Mouse (Mus musculus): Measurements from ENCODE around the gene Cnnm3. TPM values are rescaled to one million over a fixed set of nuclear protein-coding genes. Genes with fewer than 3 reads are reported as not detected.
"Not testable (repeated sequence)": the region's sequence is repeated elsewhere in the genome, so short reads cannot be mapped to it uniquely, and the experiment has no call there.

The Cnnm3 gene
- polyA plus RNA-seq, 3 experiments from 2014 or later, result 3.1 to 9.2 (median 6.7) TPM

DNA sequence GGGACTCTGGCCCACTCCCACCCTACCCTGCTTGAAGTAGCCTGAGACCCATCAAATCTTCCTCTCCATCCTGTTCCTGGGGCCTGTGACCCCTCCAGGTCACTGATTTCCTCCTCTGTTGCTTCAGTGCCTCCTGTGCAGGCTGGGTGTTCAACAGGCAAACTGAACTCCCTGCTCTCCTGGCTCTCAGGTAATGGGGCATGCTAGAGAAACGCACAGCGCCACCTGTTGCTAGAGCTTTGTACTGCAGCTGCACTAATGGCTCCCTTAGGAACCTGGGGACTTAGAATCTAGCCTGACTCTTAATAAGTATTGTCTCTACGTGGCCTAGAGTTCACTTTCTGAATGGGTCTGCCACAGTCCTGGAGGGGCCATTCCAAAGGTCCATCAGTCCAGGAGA lies 10.4 kb upstream of the Cnnm3 start:
- ATAC-seq, result peak; percentile 74

DNA sequence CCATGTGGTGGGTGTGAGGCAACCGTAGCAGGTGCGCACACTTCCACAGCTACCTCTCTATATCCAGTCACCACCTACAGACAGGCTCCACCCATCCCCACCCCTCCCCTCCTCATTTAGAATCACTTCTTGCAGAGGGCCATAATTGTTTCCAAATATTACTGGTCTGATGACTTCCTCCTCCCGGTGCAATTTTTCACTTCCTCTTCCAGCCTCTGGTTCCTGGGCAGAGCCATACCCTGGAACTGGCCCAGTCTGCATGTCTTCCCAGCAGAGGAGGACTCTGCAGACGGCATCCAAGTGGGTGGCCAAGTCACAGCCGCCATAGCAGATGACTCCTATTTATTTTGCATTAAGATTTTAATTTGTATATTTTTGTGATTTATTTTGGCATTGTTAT lies 3.4 kb upstream of the Cnnm3 start:
- ATAC-seq, result no peak

DNA sequence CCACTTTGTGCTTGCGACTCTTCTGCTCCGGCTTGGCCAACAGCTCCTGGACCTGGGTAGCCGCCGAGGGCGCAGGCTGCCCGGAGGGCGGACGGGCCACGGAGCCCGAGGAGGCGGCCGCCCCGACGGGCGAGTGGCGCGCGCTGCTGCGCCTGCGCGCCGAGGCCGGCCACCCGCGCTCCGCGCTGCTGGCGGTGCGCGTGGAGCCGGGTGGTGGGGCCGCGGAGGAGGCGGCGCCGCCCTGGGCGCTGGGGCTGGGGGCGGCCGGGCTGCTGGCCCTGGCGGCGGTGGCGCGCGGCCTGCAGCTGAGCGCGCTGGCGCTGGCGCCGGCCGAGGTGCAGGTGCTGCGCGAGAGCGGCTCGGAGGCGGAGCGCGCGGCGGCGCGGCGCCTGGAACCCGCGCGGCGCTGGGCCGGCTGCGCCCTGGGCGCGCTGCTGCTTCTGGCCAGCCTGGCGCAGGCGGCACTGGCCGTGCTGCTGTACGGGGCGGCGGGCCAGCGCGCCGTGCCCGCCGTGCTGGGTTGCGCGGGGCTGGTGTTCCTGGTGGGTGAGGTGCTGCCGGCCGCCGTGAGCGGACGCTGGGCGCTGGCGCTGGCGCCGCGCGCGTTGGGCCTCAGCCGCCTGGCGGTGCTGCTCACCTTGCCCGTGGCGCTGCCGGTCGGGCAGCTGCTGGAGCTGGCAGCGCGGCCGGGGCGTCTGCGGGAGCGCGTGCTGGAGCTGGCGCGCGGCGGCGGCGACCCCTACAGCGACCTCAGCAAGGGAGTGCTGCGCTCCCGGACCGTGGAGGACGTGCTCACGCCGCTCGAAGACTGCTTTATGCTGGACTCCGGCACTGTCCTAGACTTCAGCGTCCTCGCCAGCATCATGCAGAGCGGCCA lies 660 bp downstream of the Cnnm3 start:
- ATAC-seq, result peak; percentile 18

DNA sequence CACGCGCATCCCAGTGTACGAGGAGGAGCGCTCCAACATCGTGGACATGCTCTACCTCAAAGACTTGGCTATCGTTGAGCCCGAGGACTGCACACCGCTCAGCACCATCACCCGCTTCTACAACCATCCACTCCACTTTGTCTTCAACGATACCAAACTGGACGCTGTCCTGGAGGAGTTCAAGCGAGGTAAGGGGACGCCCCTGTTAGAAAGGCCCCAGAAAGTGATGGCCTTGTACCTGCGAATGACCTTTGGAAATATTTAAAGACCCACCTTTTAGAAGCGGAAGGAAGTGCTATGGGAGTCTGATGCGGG lies 1.3 kb downstream of the Cnnm3 start:
- ATAC-seq, result no peak

DNA sequence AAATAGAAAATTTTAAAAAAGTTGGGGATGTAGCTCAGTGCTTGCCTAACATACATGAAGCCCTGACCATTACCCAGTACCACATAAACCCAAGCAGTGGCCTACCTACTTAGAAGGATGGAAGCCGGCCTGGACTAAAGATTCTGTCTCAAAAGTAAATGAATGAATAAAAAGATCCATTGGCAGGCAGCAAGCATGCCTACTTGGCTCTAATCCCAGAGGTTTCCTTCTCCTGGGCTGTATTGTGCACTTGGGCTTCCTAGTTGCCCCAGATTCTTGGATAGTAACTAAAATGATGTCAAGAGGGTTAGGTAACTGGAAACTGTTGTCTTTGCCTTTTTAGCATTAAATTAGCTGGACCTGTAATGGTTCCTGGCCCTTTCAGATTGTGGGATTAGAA lies 1.6 kb downstream of the Cnnm3 start:
- no peak for ATAC-seq

DNA sequence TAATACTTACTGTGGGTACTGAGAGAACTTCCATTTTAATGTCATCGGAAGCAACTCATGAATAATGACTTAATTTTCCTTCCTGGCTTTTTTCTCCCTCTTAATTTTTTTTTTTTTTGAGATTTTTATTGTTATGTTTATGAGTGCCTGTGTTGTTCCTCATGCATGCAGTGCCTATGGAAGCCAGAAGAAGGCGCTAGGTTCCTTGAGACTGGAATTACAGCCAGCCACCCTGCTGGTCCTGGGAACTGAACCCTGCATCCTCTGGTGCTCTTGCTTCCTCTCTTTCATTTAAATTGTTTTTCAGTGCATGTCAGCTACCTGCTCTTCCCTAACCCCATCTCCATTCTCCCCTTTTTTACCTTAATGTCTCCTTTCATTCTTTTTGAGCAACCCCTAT lies 2.1 kb downstream of the Cnnm3 start:
- no peak for ATAC-seq

DNA sequence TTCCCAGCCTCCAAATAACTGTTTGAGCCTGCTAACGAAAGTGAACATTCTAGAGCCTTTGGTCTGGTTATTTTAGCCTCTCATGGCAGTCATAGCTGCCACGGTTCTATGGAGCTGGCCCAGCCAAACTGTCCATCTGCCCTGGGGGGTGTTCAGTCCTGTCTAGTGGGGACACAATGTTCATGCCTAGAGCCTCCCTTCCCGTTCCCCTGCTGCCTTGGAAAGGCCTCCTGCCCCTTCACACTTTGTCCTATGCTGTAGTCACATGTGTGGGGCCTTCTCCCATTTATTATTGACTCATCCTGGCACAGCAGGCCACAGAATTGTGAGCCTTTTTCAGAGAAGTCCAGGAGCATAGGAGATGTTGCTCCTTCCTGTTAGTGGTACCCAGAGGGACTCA lies 6.6 kb downstream of the Cnnm3 start:
- no peak for ATAC-seq

DNA sequence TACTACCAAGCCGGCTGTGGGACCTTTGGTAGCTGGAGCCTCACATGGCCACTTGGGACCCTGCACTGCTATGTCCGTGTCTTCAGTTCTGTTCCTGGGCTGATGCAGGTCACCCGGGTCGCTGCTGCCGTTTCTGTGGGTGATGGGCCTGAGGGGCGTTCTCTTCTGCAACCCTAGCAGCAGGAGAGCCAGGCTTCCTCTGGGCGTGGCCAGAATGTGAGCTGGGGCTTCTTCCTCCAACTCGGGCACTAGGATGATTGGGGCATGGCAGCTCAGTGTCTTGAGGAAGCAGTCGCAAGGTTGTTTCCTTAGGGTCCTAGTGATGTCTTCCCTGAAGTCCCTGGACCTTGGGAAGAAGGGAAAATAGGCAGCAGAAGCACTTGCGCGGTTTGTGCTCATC lies 8.0 kb downstream of the Cnnm3 start:
- ATAC-seq, result no peak

DNA sequence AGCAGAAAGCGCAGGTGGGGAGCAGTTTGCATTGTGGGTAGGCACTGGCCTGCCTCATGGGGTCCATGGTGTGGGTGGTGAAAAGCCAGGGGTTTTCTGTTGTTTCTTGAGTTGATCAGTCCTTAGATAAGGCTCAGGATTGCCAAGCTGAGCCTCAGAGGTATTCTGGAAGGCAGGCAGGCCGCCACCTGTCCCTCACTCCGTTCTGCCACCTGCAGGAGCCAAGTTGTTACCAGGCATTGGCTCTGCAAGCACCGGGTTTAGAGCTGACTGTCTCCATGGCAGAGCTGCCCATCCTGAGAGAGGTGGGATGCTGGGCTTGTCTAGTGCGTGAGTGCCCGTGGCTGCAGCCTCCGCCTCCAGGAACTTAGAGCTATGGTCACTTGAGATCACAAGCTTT lies 10.5 kb downstream of the Cnnm3 start:
- no peak for ATAC-seq

DNA sequence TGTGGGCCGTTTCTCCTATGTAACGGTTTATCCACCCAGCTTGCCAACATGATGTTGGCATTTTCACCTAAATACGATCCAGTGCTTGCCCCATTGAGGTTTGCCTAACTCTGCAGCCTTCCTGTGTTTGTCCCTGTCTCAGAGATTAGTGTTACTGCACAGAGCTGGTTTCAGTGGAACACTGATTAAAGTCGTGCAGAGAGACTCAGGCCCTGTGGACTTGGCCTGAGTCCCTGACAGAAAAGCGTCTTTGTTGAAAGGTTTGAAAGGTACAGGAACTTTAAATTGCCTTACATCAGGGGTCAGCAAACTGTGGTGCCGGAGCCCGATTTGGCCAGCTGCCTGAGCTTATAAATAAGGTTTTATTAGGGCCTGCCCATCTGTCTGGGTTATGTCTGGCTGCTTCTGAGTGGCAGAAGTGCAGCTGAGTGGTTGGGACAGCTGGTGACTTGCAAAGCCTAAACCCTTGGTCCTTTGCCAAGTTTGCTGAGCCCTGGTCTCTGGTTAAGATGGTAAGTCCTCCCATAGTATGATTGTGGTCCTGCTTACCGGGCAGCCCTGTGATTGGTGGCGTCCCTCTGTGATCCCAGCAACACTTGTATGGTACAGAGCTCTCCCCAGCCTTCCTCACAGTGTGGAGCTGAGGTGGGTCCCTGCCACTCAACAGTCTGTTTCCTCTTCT lies 11.8 kb downstream of the Cnnm3 start:
- no peak for ATAC-seq

DNA sequence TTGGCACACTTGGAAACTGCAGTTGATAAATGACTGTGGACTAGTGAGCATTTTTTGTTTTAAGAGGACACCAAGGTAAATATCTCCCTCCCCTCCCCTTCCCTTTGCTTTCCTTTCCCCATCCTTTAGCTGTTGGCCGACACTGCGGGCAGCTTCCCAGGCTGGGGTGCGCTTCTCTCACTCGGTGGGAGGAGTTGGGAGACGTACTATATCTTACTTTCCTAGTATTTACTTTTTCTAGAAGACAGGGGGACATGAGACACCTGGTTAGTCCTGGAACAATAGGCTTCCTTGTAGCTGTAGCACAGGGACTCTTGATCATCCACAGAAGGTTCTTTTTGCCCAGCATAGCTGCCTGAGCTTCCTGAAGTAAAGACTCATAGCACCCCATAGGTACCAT lies 12.4 kb downstream of the Cnnm3 start:
- ATAC-seq, result no peak

DNA sequence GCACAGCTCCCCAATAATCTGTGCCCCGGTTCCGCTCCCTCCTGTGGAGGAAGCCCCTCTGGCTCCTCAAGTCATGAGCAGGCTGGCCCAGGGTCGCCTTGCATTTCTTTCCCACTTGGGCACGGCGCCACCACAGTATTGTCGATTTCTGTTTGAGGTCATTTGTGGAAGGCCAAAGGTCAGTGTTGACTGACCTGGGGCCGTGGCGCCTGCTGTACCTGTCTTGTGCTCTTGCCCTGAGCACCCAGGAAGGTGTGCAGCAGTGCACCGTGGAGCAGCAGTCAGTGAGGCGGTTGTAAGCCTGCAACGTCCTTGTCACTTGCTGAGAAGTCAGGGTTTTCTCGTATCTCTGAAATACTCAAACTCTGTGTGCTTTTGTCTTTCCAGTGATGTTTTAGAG lies 14.1 kb downstream of the Cnnm3 start:
- ATAC-seq, result no peak

DNA sequence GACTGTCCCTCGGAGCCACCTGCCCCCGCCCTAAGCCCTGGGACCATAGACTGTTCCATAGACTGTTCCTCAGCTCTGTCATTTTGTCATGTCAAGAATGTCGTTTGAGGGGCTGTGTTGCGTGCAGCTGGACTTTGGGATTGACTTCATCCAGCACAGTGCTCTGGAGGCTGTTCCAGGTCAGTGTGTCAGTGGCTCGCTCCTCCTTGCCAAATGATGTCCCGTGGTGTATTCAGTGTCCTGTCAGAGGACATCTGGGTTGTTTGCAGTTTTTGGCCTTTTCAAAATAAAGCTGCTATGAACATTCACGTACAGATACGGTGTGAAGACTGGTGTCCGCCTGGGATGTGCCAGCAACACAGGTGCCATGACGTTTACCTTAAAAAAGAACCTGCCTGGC lies 15.2 kb downstream of the Cnnm3 start:
- ATAC-seq, result no peak

DNA sequence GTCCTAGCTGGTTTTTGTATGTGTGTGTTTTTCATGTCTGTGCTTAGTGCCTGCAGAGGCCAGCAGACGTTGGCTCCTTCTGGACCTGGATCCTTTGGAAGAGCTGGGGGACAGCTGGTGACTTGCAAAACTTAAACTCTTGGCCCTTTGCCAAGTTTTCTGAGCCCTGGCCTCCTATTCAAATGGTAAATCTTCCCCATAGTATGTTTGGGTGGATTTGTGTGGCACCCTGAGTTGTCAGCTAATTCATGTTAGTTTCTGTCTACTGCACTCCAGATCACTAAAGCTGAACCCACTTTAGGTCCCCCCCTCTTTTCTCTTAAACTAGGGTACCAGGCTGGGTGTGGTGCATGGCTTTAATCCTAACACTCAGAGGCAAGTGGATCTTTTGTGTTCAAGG lies 16.7 kb downstream of the Cnnm3 start:
- ATAC-seq, result no peak

DNA sequence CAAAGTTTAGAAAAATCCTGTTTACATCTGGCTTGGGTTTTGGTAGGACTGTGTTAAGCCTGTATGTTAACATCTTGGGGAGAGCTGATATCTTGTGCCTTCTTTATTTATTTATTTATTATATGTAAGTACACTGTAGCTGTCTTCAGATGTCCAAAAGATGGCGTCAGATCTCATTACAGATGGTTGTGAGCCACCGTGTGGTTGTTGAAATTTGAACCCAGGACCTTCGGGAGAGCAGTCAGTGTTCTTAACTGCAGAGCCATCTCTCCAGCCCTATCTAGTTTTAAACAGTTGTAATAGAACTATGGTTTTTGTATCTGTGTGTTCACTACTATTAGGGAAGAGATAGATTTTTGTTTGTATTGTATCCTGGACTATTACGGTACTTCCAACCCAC lies 17.6 kb downstream of the Cnnm3 start:
- no peak for ATAC-seq

DNA sequence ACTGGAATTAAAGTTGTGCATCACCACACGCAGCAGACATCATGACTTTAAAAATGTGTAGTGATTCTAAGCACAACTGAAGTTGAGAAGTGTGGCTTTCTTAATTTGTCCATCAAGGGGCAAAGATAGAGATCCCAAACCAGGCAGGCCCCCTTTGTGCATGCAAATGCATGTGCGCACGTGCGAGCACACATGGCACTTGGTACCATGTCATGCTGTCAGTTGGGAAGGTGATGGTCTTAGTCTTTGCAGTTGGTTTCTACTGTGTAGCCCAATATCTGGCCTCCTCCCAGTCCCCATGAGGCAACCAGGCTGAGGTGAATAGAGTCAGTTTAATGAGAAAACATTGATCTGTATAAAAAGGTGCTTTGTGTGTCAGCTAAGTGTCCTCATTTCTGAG lies 18.2 kb downstream of the Cnnm3 start:
- no peak for ATAC-seq

DNA sequence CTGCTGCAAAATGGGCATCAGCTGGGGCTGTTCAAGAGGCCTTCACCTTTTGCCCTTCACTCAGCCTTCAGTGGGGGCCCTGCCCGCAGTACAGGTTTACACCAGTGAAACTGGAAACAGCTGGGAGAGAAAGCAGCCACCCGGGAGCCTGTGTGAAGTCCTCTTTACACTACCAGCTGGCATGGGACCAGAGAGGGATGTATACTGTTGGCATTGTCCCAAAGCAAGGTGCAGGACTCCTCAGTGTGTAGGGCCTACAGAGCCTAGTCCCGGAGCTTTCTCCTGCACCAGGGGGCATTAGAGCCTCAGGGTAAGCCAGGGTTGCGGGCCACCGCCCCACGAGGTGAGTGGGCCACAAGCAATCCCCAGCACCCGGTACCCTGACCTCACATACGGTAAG lies 18.8 kb downstream of the Cnnm3 start:
- no peak for ATAC-seq

DNA sequence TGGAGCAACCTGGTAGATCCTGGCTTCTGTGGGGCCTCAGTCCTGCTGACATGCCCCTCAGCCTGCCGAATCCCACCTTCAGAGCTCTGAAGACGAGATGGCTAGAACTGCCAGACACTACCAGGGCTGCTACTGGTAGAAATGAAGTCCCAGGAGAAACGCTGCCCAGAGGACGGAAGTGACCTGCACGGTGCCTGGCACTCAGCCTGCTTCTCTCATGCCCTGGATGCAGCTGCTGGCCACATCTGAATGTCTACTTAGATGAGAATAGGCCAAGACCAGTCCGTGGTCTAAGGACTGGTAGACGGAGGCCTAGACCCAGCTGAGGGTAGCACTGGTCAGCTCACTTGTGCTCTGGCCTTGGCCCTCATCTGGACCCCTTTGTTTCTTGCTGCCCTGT lies 19.3 kb downstream of the Cnnm3 start:
- no peak for ATAC-seq

DNA sequence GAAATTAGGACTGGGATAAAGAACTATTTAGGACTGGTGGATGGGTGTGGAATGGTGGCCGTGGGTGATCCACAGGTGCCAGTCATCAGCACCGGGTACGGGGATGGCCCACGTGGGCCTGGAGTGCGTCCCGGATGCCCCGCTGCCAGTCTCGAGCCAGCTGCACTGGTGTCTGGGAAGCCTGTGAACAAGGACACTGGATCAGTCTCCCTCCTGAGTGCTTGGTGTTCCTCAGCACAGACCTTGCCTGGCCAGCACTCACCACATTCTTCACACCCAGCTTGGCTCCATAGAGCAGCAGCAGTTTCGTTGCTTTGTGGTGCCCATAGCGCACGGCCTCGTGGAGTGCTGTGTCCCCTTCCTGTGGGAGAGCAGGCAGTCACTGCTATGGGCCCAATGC lies 19.8 kb downstream of the Cnnm3 start:
- no peak for ATAC-seq

DNA sequence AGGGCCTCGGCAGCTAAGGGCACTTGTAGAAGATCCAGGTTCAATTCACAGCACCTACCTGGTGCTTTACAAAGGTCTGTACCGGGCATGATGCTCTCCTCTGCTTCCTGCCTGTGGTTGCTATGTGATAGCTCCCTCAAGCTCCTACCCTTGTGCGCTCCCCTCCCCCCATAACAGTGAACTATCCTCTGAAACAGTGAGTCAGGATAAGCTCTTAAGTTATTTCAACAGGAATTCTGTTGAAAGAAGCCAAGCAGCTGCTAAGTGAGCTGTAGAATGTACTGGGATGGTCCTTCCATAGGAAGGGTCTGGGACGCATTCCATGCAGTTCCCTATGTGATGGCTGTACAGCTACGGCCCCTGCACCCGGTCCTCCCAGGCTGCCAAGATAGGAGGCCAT lies 21.9 kb downstream of the Cnnm3 start:
- no peak for ATAC-seq

DNA sequence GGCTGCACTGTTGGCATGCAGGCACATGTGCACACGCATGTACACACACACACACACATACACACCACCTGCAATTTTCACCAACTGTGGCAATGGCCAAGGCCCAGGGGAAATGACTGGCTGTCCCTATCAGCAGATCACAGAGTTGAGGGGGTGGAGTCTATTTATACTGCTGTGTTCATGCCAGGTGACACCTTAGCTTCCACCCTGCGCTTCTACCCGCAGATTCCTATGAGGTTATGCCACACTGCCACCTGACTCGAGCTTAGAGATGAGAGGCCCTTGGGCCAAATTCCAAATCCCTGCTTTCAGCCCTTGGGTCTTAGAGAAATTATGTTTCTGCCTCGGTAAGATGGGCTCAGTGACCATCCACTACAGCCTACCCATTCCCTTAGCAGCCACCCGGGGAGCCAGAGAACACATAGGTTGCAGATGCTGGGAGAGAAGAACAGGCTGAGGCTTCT lies 23.0 kb downstream of the Cnnm3 start:
- no peak for ATAC-seq

DNA sequence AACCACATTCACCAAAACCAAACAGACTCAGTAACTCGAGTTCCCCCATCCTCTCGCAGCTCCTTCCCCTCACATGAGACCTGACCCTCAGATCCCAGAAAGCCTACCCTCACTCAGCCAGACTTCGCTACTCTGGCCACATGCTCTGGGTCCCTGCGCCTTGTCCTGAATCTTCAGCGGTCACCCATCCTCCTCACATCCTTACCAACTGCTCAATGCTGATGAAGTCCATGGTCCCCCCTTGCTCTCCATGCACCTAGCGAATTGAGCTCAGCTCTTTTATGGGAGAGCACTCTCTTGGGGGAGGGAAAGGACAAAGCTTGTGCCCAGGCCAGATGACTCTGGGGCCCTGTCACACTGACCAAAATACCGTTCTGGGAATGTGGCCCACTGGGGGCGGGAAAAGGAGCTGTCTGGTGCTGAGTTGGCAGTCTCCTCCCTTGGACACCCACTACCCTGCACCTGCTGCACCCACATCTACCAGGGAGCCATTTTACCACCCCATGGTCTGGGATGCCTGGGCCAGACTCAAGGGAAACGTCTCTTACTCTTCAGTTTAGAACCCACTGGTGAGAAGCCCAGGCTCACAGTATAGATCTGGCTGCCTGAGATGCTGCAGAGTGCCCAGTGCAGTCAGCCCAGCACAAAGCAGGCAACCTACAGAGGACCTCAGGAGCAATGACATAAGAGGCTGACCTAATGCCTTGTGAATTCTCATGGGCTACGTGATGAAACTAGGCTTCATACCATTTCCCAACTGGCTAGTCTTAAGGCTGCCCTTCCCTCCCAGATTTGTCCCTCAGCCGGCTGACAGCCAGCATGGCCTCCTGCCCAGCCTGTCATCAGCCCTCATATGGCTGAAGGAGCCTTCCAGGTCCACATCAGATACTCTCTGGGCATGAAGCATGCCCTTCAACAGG lies 24.1 kb downstream of the Cnnm3 start:
- ATAC-seq, result no peak

DNA sequence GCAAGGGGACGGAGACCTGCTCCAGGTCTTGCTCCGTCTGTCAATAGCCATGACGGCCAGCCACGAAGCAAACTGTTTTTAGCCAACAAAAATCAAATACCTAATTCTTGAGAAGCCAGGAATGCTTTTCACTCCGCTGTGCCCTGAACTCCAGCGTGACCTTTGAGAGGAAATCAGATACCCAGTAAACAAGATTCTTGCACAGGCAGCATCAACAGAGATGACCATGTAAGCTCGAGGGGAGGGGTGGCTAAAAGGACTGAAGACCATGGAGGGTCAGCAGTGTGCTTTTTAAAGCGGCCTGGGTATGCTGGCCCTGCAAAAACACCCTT lies 24.7 kb downstream of the Cnnm3 start:
- no peak for ATAC-seq

DNA sequence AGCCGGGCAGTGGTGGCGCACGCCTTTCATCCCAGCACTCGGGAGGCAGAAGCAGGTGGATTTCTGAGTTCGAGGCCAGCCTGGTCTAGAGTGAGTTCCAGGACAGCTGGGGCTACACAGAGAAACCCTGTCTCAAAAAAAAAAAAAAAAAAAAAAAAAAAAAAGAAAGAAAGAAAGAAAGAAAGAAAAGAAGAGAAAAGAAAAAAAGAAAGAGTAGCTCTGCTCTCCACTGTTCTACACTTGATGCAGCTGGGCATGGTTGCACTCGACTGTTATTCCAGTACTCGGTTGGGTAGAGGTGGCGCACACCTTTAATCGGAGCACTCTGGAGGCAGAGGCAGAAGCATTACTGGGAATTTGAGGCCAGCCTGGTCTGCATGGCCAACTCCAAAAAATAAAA lies 25.1 kb downstream of the Cnnm3 start, which contains the start of gene Ankrd23:
Gene Ankrd23 (minus strand): TSS at position 101 of the 400 bp plus-strand sequence.
- ATAC-seq, result not testable (repeated sequence)

Measured in inflammation-experienced regulatory T-cells, adult 6 months (primary cell).